Mouse (Mus musculus): ENCODE data around the gene Dynll1. TPM values are rescaled to one million over a fixed set of nuclear protein-coding genes. Genes with fewer than 3 reads are reported as not detected.

The Dynll1 gene
- 1,446 and 1,524 TPM in 2 replicates for polyA plus RNA-seq (2015; fragmentation: Nextera tagmentation; extraction: Ambion mirVana)

- peak within 1 kb of the TSS; percentile 97 for H3K4me3 ChIP-seq
- peak within 1 kb of the TSS; percentile 96 for H3K27ac ChIP-seq (replicated peaks)
- H3K4me2 ChIP-seq (replicated peaks), result peak within 1 kb of the TSS; percentile 70
- peaks cover 34% of the 10 kb centered on the region for H3K4me1 ChIP-seq
- H3K27me3 ChIP-seq, result no peaks in the 10 kb centered on the region
- peak; percentile 98 for ATAC-seq (replicated peaks)
- WGBS, result under 1% methylated on average over 58 of the region's 66 CpGs
- peaks cover 21% of the 10 kb centered on the region for H3K36me3 ChIP-seq
- no peaks in the 10 kb centered on the region for H3K9me3 ChIP-seq
- peak within 1 kb of the TSS; percentile 93 for H3K9ac ChIP-seq (replicated peaks)
Measured at GRCm38 (mm10) chr5:115300792-115301614, at the start of gene Dynll1. Gene Dynll1 (minus strand): TSS chr5:115300999.

- H3K27me3 ChIP-seq, result no peaks in the 10 kb centered on the region
- WGBS, result under 1% methylated on average over 18 of the region's 18 CpGs
- peak overlapping the region; percentile 56 for H3K9ac ChIP-seq (replicated peaks)
- H3K4me1 ChIP-seq, result peaks cover 21% of the 10 kb centered on the region
- peak; percentile 67 for ATAC-seq (replicated peaks)
- H3K9me3 ChIP-seq, result no peaks in the 10 kb centered on the region; the same call in 1 of the 2 replicates
- peaks cover 23% of the 10 kb centered on the region for H3K36me3 ChIP-seq
- H3K4me2 ChIP-seq (replicated peaks), result peak overlapping the region; percentile 54
- H3K4me3 ChIP-seq, result peak overlapping the region; percentile 88
- peak overlapping the region; percentile 83 for H3K27ac ChIP-seq (replicated peaks)
Measured at GRCm38 (mm10) chr5:115349225-115349555, 48.4 kb upstream of the Dynll1 start.

- WGBS, result under 1% methylated on average over 69 of the region's 74 CpGs
- ATAC-seq (replicated peaks), result peak; percentile 95
Measured at GRCm38 (mm10) chr5:115348546-115349224, 47.9 kb upstream of the Dynll1 start, which contains the start of gene Cox6a1. Gene Cox6a1 (minus strand): TSS chr5:115348981.

GRCm38 (mm10) chr5:115347564-115347963 lies 46.8 kb upstream of the Dynll1 start:
- peak overlapping the region; percentile 92 for H3K4me2 ChIP-seq (replicated peaks)
- no peaks in the 10 kb centered on the region; the same call in 1 of the 2 replicates for H3K9me3 ChIP-seq
- H3K4me3 ChIP-seq, result peak overlapping the region; percentile 88
- peaks cover 23% of the 10 kb centered on the region for H3K4me1 ChIP-seq
- no peak for ATAC-seq (replicated peaks)
- H3K27ac ChIP-seq (replicated peaks), result no peak overlapping the region
- WGBS, result 2% methylated on average over 5 of the region's 5 CpGs
- peaks cover 37% of the 10 kb centered on the region for H3K36me3 ChIP-seq
- H3K9ac ChIP-seq (replicated peaks), result peak overlapping the region; percentile 80; the same call in 1 of the 2 replicates
- no peaks in the 10 kb centered on the region for H3K27me3 ChIP-seq

More at GRCm38 (mm10) chr5:115348546-115349224, 47.9 kb upstream of the Dynll1 start, which contains the start of gene Cox6a1:
- H3K4me3 ChIP-seq, result peak within 1 kb of the TSS; percentile 88
- peak within 1 kb of the TSS; percentile 83 for H3K27ac ChIP-seq (replicated peaks)
- peak within 1 kb of the TSS; percentile 80 for H3K9ac ChIP-seq (replicated peaks)
- peaks cover 28% of the 10 kb centered on the region for H3K36me3 ChIP-seq
- H3K27me3 ChIP-seq, result no peaks in the 10 kb centered on the region
- peak within 1 kb of the TSS; percentile 92 for H3K4me2 ChIP-seq (replicated peaks)
- H3K4me1 ChIP-seq, result peaks cover 21% of the 10 kb centered on the region
- H3K9me3 ChIP-seq, result no peaks in the 10 kb centered on the region; the same call in 1 of the 2 replicates

- peak; percentile 21; the same call in 1 of the 2 replicates for ATAC-seq (replicated peaks)
- H3K27me3 ChIP-seq, result no peaks in the 10 kb centered on the region
- H3K9ac ChIP-seq (replicated peaks), result peak overlapping the region; percentile 96
- peaks cover 43% of the 10 kb centered on the region for H3K36me3 ChIP-seq
- H3K4me2 ChIP-seq (replicated peaks), result peak overlapping the region; percentile 82
- H3K4me3 ChIP-seq, result peak overlapping the region; percentile 100
- WGBS, result 13% methylated on average over 36 of the region's 36 CpGs
- peaks cover 31% of the 10 kb centered on the region for H3K4me1 ChIP-seq
- H3K9me3 ChIP-seq, result no peaks in the 10 kb centered on the region
- peak overlapping the region; percentile 86 for H3K27ac ChIP-seq (replicated peaks)
Measured at GRCm38 (mm10) chr5:115341314-115342165, 40.7 kb upstream of the Dynll1 start.

- no peaks in the 10 kb centered on the region for H3K9me3 ChIP-seq
- WGBS, result under 1% methylated on average over 62 of the region's 62 CpGs
- H3K36me3 ChIP-seq, result peaks cover 42% of the 10 kb centered on the region
- peaks cover 31% of the 10 kb centered on the region for H3K4me1 ChIP-seq
- H3K27me3 ChIP-seq, result no peaks in the 10 kb centered on the region
- peak within 1 kb of the TSS; percentile 86 for H3K27ac ChIP-seq (replicated peaks)
- peak within 1 kb of the TSS; percentile 100 for H3K4me3 ChIP-seq
- H3K9ac ChIP-seq (replicated peaks), result peak within 1 kb of the TSS; percentile 96
- peak within 1 kb of the TSS; percentile 82 for H3K4me2 ChIP-seq (replicated peaks)
- peak; percentile 93 for ATAC-seq (replicated peaks)
Measured at GRCm38 (mm10) chr5:115340577-115341313, 39.9 kb upstream of the Dynll1 start, which contains the start of the genes Gatc and Triap1. Gene Gatc (minus strand): TSS chr5:115341178. Gene Triap1 (plus strand): TSS chr5:115341225.

GRCm38 (mm10) chr5:115340007-115340406 lies 39.2 kb upstream of the Dynll1 start:
- Histone ChIP-seq H3K36me3 (peaks cover 41% of the 10 kb centered on the region), H3K9ac (replicated peaks) (peak overlapping the region; percentile 96), H3K9me3 (no peaks in the 10 kb centered on the region), H3K4me1 (peaks cover 31% of the 10 kb centered on the region), H3K4me3 (peak overlapping the region; percentile 100), H3K27me3 (no peaks in the 10 kb centered on the region), H3K27ac (replicated peaks) (no peak overlapping the region), H3K4me2 (replicated peaks) (peak overlapping the region; percentile 82)
- WGBS, result 31% methylated on average over 7 of the region's 7 CpGs
- no peak for ATAC-seq (replicated peaks)

GRCm38 (mm10) chr5:115333626-115334025 lies 32.8 kb upstream of the Dynll1 start:
- Histone ChIP-seq H3K4me1 (peaks cover 17% of the 10 kb centered on the region), H3K9ac (replicated peaks) (no peak overlapping the region), H3K4me2 (replicated peaks) (no peak overlapping the region), H3K27me3 (no peaks in the 10 kb centered on the region), H3K9me3 (no peaks in the 10 kb centered on the region), H3K36me3 (peaks cover 65% of the 10 kb centered on the region), H3K27ac (replicated peaks) (no peak overlapping the region), H3K4me3 (no peak overlapping the region)
- no peak for ATAC-seq (replicated peaks)
- 85% methylated on average over 3 of the region's 3 CpGs for WGBS

- no peak overlapping the region for H3K9ac ChIP-seq (replicated peaks)
- H3K9me3 ChIP-seq, result no peaks in the 10 kb centered on the region
- no peaks in the 10 kb centered on the region for H3K27me3 ChIP-seq
- peaks cover 58% of the 10 kb centered on the region for H3K36me3 ChIP-seq
- ATAC-seq (replicated peaks), result no peak
- no peak overlapping the region for H3K4me3 ChIP-seq
- H3K4me1 ChIP-seq, result peaks cover 29% of the 10 kb centered on the region
- 84% methylated on average over 9 of the region's 9 CpGs for WGBS
- no peak overlapping the region for H3K4me2 ChIP-seq (replicated peaks)
- H3K27ac ChIP-seq (replicated peaks), result no peak overlapping the region
Measured at GRCm38 (mm10) chr5:115330955-115331354, 30.2 kb upstream of the Dynll1 start.

- H3K27ac ChIP-seq (replicated peaks), result peak overlapping the region; percentile 88
- peaks cover 34% of the 10 kb centered on the region for H3K4me1 ChIP-seq
- peaks cover 29% of the 10 kb centered on the region for H3K36me3 ChIP-seq
- no peaks in the 10 kb centered on the region for H3K27me3 ChIP-seq
- no peaks in the 10 kb centered on the region for H3K9me3 ChIP-seq
- peak overlapping the region; percentile 98 for H3K4me3 ChIP-seq
- under 1% methylated on average over 55 of the region's 55 CpGs for WGBS
- H3K4me2 ChIP-seq (replicated peaks), result peak overlapping the region; percentile 73
- ATAC-seq (replicated peaks), result 0 out of 2 replicates have a peak, but pooled peaks have one; percentile 7
- peak overlapping the region; percentile 94 for H3K9ac ChIP-seq (replicated peaks)
Measured at GRCm38 (mm10) chr5:115327610-115328548, 27.1 kb upstream of the Dynll1 start.

All from forebrain, embryonic 15.5 days (tissue).